Mouse (Mus musculus): ENCODE measurements around the gene Tbc1d5. TPM values are rescaled to one million over a fixed set of nuclear protein-coding genes. Genes with fewer than 3 reads are reported as not detected.
A peak's percentile ranks its signal among the peaks of the same experiment; 100 is the strongest.

Gene Tbc1d5
- polyA plus RNA-seq, 1 experiment = 18.5 TPM

- TF ChIP-seq CTCF (IDR thresholded peaks at IDR 0.05; ENCODE audit: control insufficient read depth, insufficient read depth, insufficient replicate concordance, low read depth, low read length) = peak; percentile 4; the same call in 1 of the 2 replicates
- TF ChIP-seq POLR2A (IDR thresholded peaks at IDR 0.05; ENCODE audit: control insufficient read depth, low read depth, low read length) = no peak
- no peak overlapping the region for H3K4me3 ChIP-seq (ENCODE audit: control insufficient read depth, low read depth, low read length)
Observed at GRCm38 (mm10) chr17:50795445-50796095, 383.6 kb downstream of the Tbc1d5 start.

GRCm38 (mm10) chr17:50791671-50792070 is 387.5 kb downstream of the Tbc1d5 start:
- no peaks in the 10 kb centered on the region for H3K27me3 ChIP-seq (ENCODE audit: control insufficient read depth, insufficient read depth, low read length)
- no peaks in the 10 kb centered on the region for H3K36me3 ChIP-seq (ENCODE audit: control insufficient read depth, insufficient read depth, low read length)
- no peaks in the 10 kb centered on the region for H3K4me1 ChIP-seq (ENCODE audit: control insufficient read depth, insufficient read depth, low read length)
- H3K27ac ChIP-seq (ENCODE audit: control insufficient read depth, insufficient read depth, low read depth, low read length) = no peak overlapping the region
- no peak overlapping the region for H3K4me3 ChIP-seq (ENCODE audit: control insufficient read depth, low read depth, low read length)
- TF ChIP-seq POLR2A (IDR thresholded peaks at IDR 0.05; ENCODE audit: control insufficient read depth, low read depth, low read length) = no peak
- no peak for TF ChIP-seq CTCF (IDR thresholded peaks at IDR 0.05; ENCODE audit: control insufficient read depth, insufficient read depth, insufficient replicate concordance, low read depth, low read length)

More at GRCm38 (mm10) chr17:50795445-50796095, 383.6 kb downstream of the Tbc1d5 start:
- Histone ChIP-seq H3K4me1 (ENCODE audit: control insufficient read depth, insufficient read depth, low read length) (no peaks in the 10 kb centered on the region), H3K36me3 (ENCODE audit: control insufficient read depth, insufficient read depth, low read length) (no peaks in the 10 kb centered on the region), H3K27me3 (ENCODE audit: control insufficient read depth, insufficient read depth, low read length) (no peaks in the 10 kb centered on the region), H3K27ac (ENCODE audit: control insufficient read depth, insufficient read depth, low read depth, low read length) (no peak overlapping the region)

- no peak overlapping the region for H3K4me3 ChIP-seq (ENCODE audit: control insufficient read depth, low read depth, low read length)
- TF ChIP-seq POLR2A (IDR thresholded peaks at IDR 0.05; ENCODE audit: control insufficient read depth, low read depth, low read length) = no peak
- no peak for TF ChIP-seq CTCF (IDR thresholded peaks at IDR 0.05; ENCODE audit: control insufficient read depth, insufficient read depth, insufficient replicate concordance, low read depth, low read length)
Observed at GRCm38 (mm10) chr17:50788835-50789234, 390.3 kb downstream of the Tbc1d5 start.

GRCm38 (mm10) chr17:50775247-50775646 is 403.9 kb downstream of the Tbc1d5 start:
- TF ChIP-seq POLR2A (IDR thresholded peaks at IDR 0.05; ENCODE audit: control insufficient read depth, low read depth, low read length) = no peak
- TF ChIP-seq CTCF (IDR thresholded peaks at IDR 0.05; ENCODE audit: control insufficient read depth, insufficient read depth, insufficient replicate concordance, low read depth, low read length) = no peak
- Histone ChIP-seq H3K27ac (ENCODE audit: control insufficient read depth, insufficient read depth, low read depth, low read length) (no peak overlapping the region), H3K36me3 (ENCODE audit: control insufficient read depth, insufficient read depth, low read length) (no peaks in the 10 kb centered on the region), H3K4me3 (ENCODE audit: control insufficient read depth, low read depth, low read length) (no peak overlapping the region), H3K4me1 (ENCODE audit: control insufficient read depth, insufficient read depth, low read length) (no peaks in the 10 kb centered on the region), H3K27me3 (ENCODE audit: control insufficient read depth, insufficient read depth, low read length) (no peaks in the 10 kb centered on the region)

More at GRCm38 (mm10) chr17:50788835-50789234, 390.3 kb downstream of the Tbc1d5 start:
- no peaks in the 10 kb centered on the region for H3K4me1 ChIP-seq (ENCODE audit: control insufficient read depth, insufficient read depth, low read length)
- no peak overlapping the region for H3K27ac ChIP-seq (ENCODE audit: control insufficient read depth, insufficient read depth, low read depth, low read length)
- no peaks in the 10 kb centered on the region for H3K36me3 ChIP-seq (ENCODE audit: control insufficient read depth, insufficient read depth, low read length)
- no peaks in the 10 kb centered on the region for H3K27me3 ChIP-seq (ENCODE audit: control insufficient read depth, insufficient read depth, low read length)

GRCm38 (mm10) chr17:50764387-50764786 is 414.8 kb downstream of the Tbc1d5 start:
- Histone ChIP-seq H3K27ac (ENCODE audit: control insufficient read depth, insufficient read depth, low read depth, low read length) (no peak overlapping the region), H3K4me1 (ENCODE audit: control insufficient read depth, insufficient read depth, low read length) (no peaks in the 10 kb centered on the region), H3K36me3 (ENCODE audit: control insufficient read depth, insufficient read depth, low read length) (no peaks in the 10 kb centered on the region), H3K4me3 (ENCODE audit: control insufficient read depth, low read depth, low read length) (no peak overlapping the region), H3K27me3 (ENCODE audit: control insufficient read depth, insufficient read depth, low read length) (no peaks in the 10 kb centered on the region)
- TF ChIP-seq CTCF (IDR thresholded peaks at IDR 0.05; ENCODE audit: control insufficient read depth, insufficient read depth, insufficient replicate concordance, low read depth, low read length) (no peak), POLR2A (IDR thresholded peaks at IDR 0.05; ENCODE audit: control insufficient read depth, low read depth, low read length) (no peak)

GRCm38 (mm10) chr17:50763407-50763806 is 415.7 kb downstream of the Tbc1d5 start:
- H3K27ac ChIP-seq (ENCODE audit: control insufficient read depth, insufficient read depth, low read depth, low read length) = no peak overlapping the region

GRCm38 (mm10) chr17:50762231-50762630 is 416.9 kb downstream of the Tbc1d5 start:
- no peak overlapping the region for H3K27ac ChIP-seq (ENCODE audit: control insufficient read depth, insufficient read depth, low read depth, low read length)
- H3K27me3 ChIP-seq (ENCODE audit: control insufficient read depth, insufficient read depth, low read length) = no peaks in the 10 kb centered on the region
- H3K36me3 ChIP-seq (ENCODE audit: control insufficient read depth, insufficient read depth, low read length) = no peaks in the 10 kb centered on the region
- TF ChIP-seq CTCF (IDR thresholded peaks at IDR 0.05; ENCODE audit: control insufficient read depth, insufficient read depth, insufficient replicate concordance, low read depth, low read length) = no peak
- no peak for TF ChIP-seq POLR2A (IDR thresholded peaks at IDR 0.05; ENCODE audit: control insufficient read depth, low read depth, low read length)
- no peaks in the 10 kb centered on the region for H3K4me1 ChIP-seq (ENCODE audit: control insufficient read depth, insufficient read depth, low read length)
- H3K4me3 ChIP-seq (ENCODE audit: control insufficient read depth, low read depth, low read length) = no peak overlapping the region

More at GRCm38 (mm10) chr17:50763407-50763806, 415.7 kb downstream of the Tbc1d5 start:
- no peaks in the 10 kb centered on the region for H3K36me3 ChIP-seq (ENCODE audit: control insufficient read depth, insufficient read depth, low read length)
- H3K27me3 ChIP-seq (ENCODE audit: control insufficient read depth, insufficient read depth, low read length) = no peaks in the 10 kb centered on the region
- no peaks in the 10 kb centered on the region for H3K4me1 ChIP-seq (ENCODE audit: control insufficient read depth, insufficient read depth, low read length)
- no peak for TF ChIP-seq POLR2A (IDR thresholded peaks at IDR 0.05; ENCODE audit: control insufficient read depth, low read depth, low read length)
- no peak for TF ChIP-seq CTCF (IDR thresholded peaks at IDR 0.05; ENCODE audit: control insufficient read depth, insufficient read depth, insufficient replicate concordance, low read depth, low read length)
- no peak overlapping the region for H3K4me3 ChIP-seq (ENCODE audit: control insufficient read depth, low read depth, low read length)

Data from testis, adult 2 months (tissue).